Mouse (Mus musculus) cerebellum, adult (tissue): ENCODE data around the gene Bdkrb1.
A peak's percentile ranks its signal among the peaks of the same experiment; 100 is the strongest.

Source experiments
- ATAC-seq: cut with Nextera tagmentation; 2 replicates; pipeline ENCODE4 v1.9.2; 2017; ENCODE audit warnings: mild to moderate bottlenecking, moderate library complexity, mixed read lengths; ENCODE audit not compliant: insufficient number of reproducible peaks, low FRiP score, low TSS enrichment

The Bdkrb1 gene

DNA sequence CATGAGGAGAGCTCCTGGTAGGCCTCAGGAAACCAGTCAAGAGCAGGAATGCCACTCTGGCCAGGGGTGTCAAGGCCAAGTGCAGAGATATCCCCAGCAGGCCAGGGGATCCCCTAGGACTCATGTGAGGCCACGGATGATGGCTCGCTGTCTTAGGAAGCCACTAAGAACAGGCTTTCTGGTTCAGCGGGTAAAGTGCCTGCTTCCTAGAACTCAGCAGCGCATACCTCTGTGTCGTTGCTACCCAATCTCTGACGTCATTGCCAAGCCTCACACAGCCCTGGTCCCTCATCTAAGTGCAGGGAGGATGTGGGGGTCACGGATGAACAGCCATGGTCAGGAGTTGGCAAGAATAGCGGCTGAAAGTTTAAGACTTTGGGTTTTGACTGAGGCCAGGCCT is 5.8 kb upstream of the Bdkrb1 start:
- no peak for ATAC-seq

DNA sequence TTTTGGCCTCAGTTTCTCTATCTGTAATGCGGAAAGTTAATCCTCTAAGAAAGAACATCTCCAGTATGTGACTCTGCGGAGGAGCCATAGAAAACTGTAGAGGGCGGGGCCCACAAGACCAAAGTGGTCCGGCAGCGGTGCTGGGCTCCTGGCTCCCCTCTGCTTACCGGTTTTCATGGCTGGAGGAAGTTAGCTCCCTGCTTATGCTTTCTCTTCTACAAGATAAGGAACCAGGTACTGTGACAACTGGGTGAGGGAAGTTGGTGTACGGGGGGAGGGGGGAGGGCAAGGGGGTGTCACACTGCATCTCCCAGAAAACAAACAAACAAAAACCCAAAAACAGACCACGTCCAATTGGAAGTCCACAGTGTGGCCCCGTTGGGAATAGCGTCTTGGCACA is 4.4 kb upstream of the Bdkrb1 start:
- no peak for ATAC-seq

DNA sequence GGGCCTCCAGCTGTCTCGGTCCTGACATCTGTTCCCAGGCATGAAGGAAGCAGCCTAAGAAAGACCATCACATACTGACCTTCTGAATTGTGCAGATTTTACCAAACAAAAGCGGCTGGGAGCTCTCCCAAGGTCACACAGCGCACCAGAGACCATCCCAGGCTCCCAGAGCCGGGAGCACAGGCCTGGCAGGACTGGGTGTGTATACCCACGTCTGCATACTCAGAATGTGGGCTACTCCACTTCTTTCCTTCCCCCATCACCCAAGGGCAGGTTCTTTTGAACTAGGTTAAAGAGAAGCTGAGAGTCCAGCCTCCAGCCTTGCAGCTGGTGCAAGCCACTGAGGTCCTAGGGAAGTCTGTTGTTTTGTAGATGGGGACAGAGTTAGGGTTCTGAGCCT is 3.8 kb upstream of the Bdkrb1 start:
- ATAC-seq, result no peak

DNA sequence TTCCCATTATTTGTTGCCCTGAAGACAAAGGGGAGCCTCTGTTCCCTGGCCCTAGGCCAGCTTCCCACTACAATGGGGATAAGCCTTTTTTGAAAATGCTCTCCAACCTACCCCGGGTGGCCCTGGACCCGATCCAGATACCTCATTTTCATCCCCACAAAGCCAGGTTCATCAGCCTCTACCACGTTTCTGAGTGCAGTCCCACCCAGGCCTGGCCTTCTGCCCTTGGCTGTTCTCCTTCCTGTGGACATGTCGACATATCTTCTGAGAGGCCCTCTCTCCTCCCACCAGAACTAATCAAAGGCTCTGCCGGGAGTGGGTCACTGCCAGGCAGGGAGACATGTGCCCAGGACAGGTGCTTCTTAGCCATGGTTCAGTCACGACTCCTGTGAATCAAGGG is 1.3 kb upstream of the Bdkrb1 start:
- no peak for ATAC-seq

DNA sequence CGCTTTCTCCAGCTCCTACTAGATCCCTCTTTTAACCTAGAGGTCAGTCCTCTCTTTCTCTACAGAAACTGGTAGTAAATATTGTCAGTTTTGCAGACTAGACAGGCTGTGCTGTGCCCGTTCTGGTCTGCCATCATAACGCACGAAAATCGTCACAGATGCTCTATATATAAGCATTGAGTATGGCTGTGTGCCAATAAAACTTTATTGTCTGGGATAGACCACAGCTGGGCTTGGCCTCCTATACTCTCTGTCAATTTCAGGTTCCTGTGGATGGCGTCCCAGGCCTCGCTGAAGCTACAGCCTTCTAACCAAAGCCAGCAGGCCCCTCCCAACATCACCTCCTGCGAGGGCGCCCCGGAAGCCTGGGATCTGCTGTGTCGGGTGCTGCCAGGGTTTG is 1.0 kb downstream of the Bdkrb1 start:
- no peak for ATAC-seq

DNA sequence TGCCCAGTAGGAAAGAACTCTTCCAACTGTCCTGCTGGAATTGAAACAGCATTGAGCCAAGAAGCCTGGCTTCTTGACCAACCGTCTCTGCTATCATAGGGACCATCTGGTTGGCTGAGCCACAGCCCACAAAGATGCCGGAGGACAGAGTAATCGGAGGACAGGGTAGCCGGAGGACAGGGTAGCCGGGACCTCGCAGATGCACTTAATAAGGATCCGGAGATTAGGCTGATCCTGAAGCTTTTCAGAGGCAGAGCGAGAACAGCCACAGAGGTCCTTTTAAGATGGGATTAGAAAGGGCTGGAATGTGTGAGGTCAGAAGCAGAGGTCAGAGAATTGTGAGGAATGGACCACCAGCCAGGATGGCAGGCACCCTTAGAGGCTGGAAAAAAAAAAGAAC is 2.3 kb downstream of the Bdkrb1 start:
- ATAC-seq, result no peak

DNA sequence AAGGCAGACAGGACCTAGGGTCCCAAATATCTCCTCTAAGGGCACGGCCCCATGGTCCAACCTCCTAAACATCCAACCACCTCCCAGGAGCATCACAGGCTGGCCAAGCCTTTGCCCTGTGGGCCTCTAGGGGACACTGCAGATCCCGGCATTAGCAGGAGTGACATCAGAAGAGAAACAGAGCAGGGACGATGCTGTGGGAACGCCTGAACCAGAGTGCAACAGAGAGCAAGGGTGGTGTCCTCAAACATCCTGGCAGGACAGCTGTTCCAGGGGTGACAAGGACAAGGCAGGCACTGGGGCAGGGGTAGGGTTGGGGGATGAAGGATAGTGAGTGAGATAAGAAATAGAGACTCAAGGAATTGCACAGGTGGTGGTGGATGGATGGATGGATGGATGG is 4.0 kb downstream of the Bdkrb1 start:
- no peak for ATAC-seq

DNA sequence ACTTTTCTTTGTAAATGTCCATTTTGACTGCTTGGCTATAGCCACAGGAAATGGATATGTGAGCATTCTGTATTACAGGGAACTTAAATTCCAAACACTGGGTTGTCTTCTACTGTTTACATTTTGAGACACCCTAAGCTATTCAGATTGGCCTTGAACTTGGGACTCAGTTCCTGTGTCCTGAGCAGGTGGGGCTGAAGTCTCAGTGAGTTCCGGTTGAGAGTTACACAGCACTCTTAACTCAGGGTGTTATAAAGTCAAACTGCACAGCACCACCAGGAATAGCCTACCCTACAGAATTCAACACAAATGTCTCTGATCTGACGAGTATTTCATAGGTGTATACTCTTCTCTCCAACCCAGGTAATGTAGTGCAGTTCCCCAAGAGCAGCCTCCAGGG is 8.2 kb downstream of the Bdkrb1 start:
- ATAC-seq, result no peak

DNA sequence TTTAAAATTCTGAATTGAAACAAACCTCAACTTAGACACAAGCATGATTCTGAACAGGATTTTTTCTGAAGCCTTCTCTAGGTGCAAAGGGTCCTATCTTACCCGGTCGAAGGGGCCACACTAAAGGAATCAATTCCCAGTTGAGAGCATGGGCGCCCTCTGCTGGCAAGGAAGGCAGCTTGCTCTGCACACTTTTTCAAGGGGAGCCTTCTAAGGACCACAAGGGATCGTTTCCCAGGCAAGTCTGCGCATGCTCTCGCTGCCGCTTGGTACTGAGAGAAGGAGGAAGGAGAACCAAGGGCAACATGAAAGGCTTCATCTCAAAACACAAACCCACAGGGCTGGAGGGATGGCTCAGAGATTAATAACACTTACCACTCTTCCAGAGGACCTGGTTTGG is 8.9 kb downstream of the Bdkrb1 start:
- 0 out of 2 replicates have a peak, but pooled peaks have one; percentile 24 for ATAC-seq

DNA sequence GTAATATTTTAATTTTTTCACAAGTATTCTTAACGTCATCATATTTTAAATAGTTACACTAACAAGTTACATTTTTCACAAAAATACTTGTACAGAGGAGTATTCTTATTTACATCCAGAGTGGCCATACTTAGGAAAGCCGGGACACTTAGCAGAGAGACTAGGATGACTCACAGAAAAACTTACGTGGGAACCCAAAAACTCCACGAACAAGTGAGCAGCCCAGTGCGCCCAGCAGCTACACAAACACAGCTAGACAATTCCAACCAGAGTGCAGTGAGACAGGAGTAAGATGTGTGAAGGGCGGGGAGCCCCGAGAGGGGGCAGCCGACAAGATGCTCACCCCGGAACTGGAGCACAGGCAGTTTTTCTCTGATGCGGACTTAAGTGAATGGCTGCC is 10.7 kb downstream of the Bdkrb1 start:
- no peak for ATAC-seq

DNA sequence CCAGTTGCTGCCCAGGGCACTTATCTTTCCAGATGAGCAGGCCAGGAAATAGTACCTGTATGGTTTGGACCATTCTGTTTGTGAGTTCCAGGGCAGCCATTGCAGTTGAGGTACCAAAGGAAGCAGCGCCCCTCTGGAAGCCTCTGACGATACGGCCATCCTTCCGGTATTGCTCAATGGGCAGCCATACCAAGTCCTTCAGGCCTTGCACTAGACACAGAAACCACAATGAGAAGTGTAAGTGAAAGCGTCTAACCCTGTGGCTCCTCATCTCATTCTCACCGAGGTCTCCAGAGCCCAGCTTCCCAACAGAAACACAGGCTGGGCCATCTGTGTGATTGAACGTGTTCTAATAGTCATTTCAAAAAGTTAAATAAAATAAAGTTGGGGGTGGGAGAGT is 19.2 kb downstream of the Bdkrb1 start:
- ATAC-seq, result no peak

DNA sequence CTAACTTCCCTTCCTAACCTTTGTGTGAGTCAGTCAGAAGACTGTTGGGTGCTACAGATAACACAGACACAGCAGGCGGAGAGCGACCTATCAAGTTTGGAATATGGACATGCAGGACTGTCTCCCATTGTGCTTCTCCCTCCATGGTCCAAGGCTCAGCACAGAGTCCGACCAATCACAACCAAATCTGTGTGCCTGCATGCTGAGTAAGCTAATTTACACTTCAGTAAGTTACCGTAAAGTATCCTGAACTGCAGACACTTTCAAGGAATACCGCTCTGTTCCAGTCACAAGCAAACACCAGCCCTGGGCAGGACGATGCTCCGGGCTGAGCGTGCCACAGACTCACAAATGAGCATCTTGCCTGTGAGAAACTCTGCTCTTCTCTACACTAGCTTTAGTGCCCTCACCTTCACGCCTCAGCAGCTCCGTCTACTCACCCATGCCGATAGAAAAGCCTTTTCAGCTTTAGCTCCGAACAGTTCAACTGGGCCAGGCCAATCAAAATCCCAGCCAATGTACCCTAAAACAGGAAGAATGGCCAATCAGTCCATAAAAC is 20.2 kb downstream of the Bdkrb1 start:
- ATAC-seq, result no peak

DNA sequence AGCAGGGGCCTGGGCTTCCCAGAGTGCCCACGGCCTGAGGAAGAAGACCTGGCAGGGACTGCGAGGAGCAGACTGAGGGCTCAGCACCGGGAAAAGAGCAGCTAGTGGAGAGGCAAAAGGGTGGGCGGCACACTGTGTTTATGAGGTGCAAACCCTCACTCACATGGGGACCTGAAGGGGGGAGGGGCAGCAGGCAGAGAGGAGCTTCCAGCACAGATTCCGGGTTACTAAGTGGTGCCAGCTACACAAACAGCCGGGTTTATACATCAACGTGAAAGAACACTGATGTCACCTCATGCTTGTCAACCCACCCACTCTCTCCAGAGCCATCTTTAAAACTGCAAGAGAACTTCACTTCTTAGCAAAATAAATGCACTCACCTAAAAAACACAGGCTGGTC is 22.9 kb downstream of the Bdkrb1 start:
- no peak for ATAC-seq

DNA sequence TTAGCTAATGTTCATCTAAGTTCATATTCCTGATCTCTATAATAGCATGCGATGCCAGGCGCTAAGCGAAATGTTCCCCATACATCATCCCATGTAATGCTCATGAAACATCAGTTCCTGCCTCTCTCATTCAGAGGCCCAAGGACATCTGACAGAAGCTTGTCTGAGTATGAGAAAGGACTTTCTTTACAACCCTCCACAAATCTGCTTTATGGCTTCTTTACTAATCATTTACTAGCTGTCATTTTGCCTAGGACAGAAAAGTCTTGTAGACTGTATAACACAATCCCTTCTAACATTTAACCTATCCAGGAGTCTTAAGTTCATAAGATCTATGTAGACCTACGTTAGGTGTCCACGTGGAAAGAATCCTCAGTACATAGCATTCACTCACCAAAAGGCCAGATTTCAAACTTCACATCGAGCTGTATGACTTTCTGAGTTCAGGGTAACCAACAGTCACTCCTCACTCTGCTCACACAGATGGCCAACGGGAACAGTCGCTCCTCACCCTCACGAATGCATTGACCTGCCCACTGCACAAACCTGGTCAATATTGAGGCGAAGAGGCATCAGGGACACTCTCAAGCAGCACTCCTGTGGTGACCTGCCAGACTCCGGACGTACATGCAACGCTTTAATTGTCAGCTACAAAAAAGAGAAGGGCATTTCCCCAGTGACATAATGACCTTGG is 31.6 kb downstream of the Bdkrb1 start:
- ATAC-seq, result no peak

DNA sequence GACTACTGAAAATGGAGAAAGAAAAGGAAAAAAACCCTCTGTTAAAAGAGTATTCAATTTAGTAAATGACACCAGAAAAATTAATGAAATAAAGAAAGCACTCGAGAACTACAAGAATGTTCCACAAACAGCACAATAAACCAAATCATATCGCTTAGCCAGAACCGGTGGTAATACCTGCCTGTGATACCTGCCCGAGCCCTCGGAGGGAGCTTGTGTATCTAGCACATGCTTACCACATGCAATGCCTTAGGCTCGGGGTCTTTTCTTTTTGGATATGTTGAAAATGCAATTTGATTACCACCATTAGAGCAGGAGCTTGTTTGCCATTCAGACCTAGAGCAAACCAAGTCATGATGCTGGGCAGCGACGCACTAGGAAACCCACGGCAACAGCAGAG is 33.7 kb downstream of the Bdkrb1 start:
- no peak for ATAC-seq

DNA sequence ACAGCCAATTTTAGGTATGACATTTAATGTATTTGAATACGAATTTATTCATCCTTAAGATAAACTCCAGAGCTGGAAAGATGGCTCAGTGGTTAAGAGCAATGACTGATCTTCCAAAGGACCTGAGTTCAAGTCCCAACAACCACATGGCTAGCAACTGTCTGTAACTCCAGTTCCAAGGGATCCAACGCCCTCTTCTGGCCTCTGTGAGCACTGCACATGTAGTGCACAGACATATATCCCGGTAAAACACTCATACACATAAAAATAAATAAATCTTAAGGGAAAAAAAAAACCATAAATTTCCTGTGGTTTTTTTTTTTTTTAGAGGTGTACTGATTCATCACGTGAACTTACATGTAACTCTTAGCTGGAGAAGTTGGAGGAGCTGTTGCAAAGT is 34.7 kb downstream of the Bdkrb1 start:
- ATAC-seq, result no peak

DNA sequence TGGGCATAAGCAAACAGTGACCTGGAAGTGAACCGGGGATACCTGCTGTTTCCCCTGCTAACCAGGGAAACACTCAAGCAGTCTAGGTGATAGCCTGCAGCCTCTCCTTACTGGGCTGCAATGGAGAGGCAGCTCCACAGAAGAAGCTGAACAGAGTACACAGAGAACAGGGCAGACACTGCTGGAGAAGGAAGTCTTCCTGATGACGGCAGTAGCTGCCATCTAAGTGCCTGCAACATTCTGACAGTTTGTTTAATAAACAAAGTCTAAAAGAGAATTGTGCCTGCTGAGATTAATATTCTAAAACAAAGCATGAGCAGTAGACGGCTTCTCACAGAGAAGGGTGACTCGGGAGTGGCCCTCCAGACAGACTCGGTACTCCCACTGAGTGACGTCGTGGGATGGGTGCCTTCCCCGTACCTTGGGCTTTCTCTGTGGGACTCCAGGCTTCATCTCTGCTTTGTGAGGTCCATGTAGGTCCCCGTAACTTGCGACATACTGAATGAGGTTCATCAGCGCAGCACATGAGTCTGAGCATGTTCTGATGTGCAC is 40.0 kb downstream of the Bdkrb1 start:
- ATAC-seq, result no peak
